Mouse (Mus musculus): ENCODE data around the gene Tmem208.

The Tmem208 gene

GRCm38 (mm10) chr8:105298351-105299252, 27.6 kb upstream of the Tmem208 start:
- DNase-seq (ENCODE audit: low spot score in 2 of 2) = no peak

GRCm38 (mm10) chr8:105299962-105300361, 26.2 kb upstream of the Tmem208 start:
- DNase-seq (ENCODE audit: low spot score in 2 of 2) = no peak

- DNase-seq (ENCODE audit: low spot score in 2 of 2) = no peak
Measured at GRCm38 (mm10) chr8:105303396-105303795, 22.8 kb upstream of the Tmem208 start.

GRCm38 (mm10) chr8:105303874-105304273, 22.3 kb upstream of the Tmem208 start:
- DNase-seq (ENCODE audit: low spot score in 2 of 2) = no peak

GRCm38 (mm10) chr8:105304325-105305210, 21.6 kb upstream of the Tmem208 start:
- DNase-seq (ENCODE audit: low spot score in 2 of 2) = no peak

GRCm38 (mm10) chr8:105305211-105306145, 20.7 kb upstream of the Tmem208 start, which contains the start of gene Elmo3:
Gene Elmo3 (plus strand): TSS chr8:105305601.
- peak in 1 of 2 experiments; percentile 38 for DNase-seq (ENCODE audit: low spot score in 2 of 2)

GRCm38 (mm10) chr8:105306146-105306691, 19.9 kb upstream of the Tmem208 start:
- DNase-seq (ENCODE audit: low spot score in 2 of 2) = no peak

GRCm38 (mm10) chr8:105307670-105308069, 18.5 kb upstream of the Tmem208 start:
- no peak for DNase-seq (ENCODE audit: low spot score in 2 of 2)

- DNase-seq (ENCODE audit: low spot score in 2 of 2) = no peak
Measured at GRCm38 (mm10) chr8:105308428-105308827, 17.7 kb upstream of the Tmem208 start.

- DNase-seq (ENCODE audit: low spot score in 2 of 2) = no peak
Measured at GRCm38 (mm10) chr8:105309142-105309847, 16.9 kb upstream of the Tmem208 start.

GRCm38 (mm10) chr8:105310118-105310517, 16.0 kb upstream of the Tmem208 start:
- no peak for DNase-seq (ENCODE audit: low spot score in 2 of 2)

GRCm38 (mm10) chr8:105311718-105312117, 14.4 kb upstream of the Tmem208 start:
- DNase-seq (ENCODE audit: low spot score in 2 of 2) = no peak

GRCm38 (mm10) chr8:105312891-105313481, 13.2 kb upstream of the Tmem208 start:
- DNase-seq (ENCODE audit: low spot score in 2 of 2) = no peak

GRCm38 (mm10) chr8:105313622-105314402, 12.3 kb upstream of the Tmem208 start:
- DNase-seq (ENCODE audit: low spot score in 2 of 2) = no peak

- DNase-seq (ENCODE audit: low spot score in 2 of 2) = no peak
Measured at GRCm38 (mm10) chr8:105315073-105315769, 10.9 kb upstream of the Tmem208 start.

GRCm38 (mm10) chr8:105317941-105318340, 8.2 kb upstream of the Tmem208 start:
- DNase-seq (ENCODE audit: low spot score in 2 of 2) = no peak

GRCm38 (mm10) chr8:105318662-105319190, 7.4 kb upstream of the Tmem208 start:
- no peak for DNase-seq (ENCODE audit: low spot score in 2 of 2)

- DNase-seq (ENCODE audit: low spot score in 2 of 2) = no peak
Measured at GRCm38 (mm10) chr8:105323183-105323582, 3.0 kb upstream of the Tmem208 start.
